Mouse (Mus musculus) olfactory bulb, adult 2 months (tissue): ENCODE data around the gene Pla2g3.

Source experiments
- CTCF ChIP-seq: fragments of 200-500 bp; IDR thresholded peaks from 2 replicates; pipeline ENCODE4 v1.5.1; 2012; ENCODE audit warnings: low read depth, mild to moderate bottlenecking, low read length, moderate library complexity; ENCODE audit not compliant: insufficient read depth
- POLR2A ChIP-seq: fragments of 200-500 bp; IDR thresholded peaks from 2 replicates; pipeline ENCODE4 v1.6.1; 2012; ENCODE audit warnings: mild to moderate bottlenecking, low read depth, low read length, moderate library complexity; ENCODE audit not compliant: insufficient read depth

- no peak for TF ChIP-seq CTCF
- TF ChIP-seq POLR2A: no peak
Observed at GRCm38 (mm10) chr11:3494857-3495256, 6.8 kb downstream of the Pla2g3 start.
